Mouse (Mus musculus) intestine, postnatal 0 days (tissue): Measurements from ENCODE around the gene Sec14l3. TPM values are rescaled to one million over a fixed set of nuclear protein-coding genes. Genes with fewer than 3 reads are reported as not detected.

Experiments used
- ATAC-seq: fragments of 200-750 bp; cut with Nextera tagmentation; 2 replicates; pipeline ENCODE4 v1.8.0; 2017; ENCODE audit warnings: mild to moderate bottlenecking, moderate TSS enrichment, moderate library complexity
- H3K27ac ChIP-seq: fragments of 300-500 bp; sonication (generic); 2 replicates; pipeline ENCODE4 v1.5.1; 2014; ENCODE audit warnings: mild to moderate bottlenecking, low read depth, low read length, moderate library complexity
- H3K27me3 ChIP-seq: fragments of 300-500 bp; sonication (generic); replicated peaks from 2 replicates; pipeline ENCODE4 v1.6.1; 2014; ENCODE audit warnings: low read length, mixed read lengths; ENCODE audit not compliant: control insufficient read depth, insufficient read depth
- H3K36me3 ChIP-seq: fragments of 300-500 bp; sonication (generic); 2 replicates; pipeline ENCODE4 v1.6.1; 2014; ENCODE audit warnings: mild to moderate bottlenecking, moderate library complexity; ENCODE audit not compliant: control insufficient read depth, insufficient read depth
- H3K4me1 ChIP-seq: fragments of 300-500 bp; sonication (generic); replicated peaks from 2 replicates; pipeline ENCODE4 v1.6.1; 2014; ENCODE audit warnings: antibody characterized with exemption, low read length, mixed read lengths; ENCODE audit not compliant: control insufficient read depth, insufficient read depth
- H3K4me2 ChIP-seq: fragments of 300-500 bp; sonication (generic); replicated peaks from 2 replicates; pipeline ENCODE4 v1.6.1; 2014; ENCODE audit warnings: low read depth, mild to moderate bottlenecking, moderate library complexity
- H3K4me3 ChIP-seq: fragments of 300-500 bp; sonication (generic); 2 replicates; pipeline ENCODE4 v1.5.1; 2014; ENCODE audit warnings: low read depth, low read length
- H3K9ac ChIP-seq: fragments of 300-500 bp; sonication (generic); 2 replicates; pipeline ENCODE4 v1.6.1; 2014; ENCODE audit warnings: mild to moderate bottlenecking, low read depth, low read length
- H3K9me3 ChIP-seq: fragments of 300-500 bp; sonication (generic); 2 replicates; pipeline ENCODE4 v1.6.1; 2016; ENCODE audit warnings: mixed run types; ENCODE audit not compliant: control insufficient read depth
- CTCF ChIP-seq: sonication (generic); IDR thresholded peaks from 2 replicates; pipeline ENCODE4 v1.5.1; 2016; ENCODE audit warnings: low read depth, mild to moderate bottlenecking, control low read depth, antibody characterized with exemption, moderate library complexity
- WGBS: fragments of 180-500 bp; shearing (Covaris S2); extraction: QIAGEN DNeasy Blood & Tissue Kit; methylation state at CpG from one replicate; pipeline ENCODE4 v1.1.7; 2014; 5-methylcytosine and 5-hydroxymethylcytosine counted together
- polyA plus RNA-seq: library from polyadenylated mRNA; unstranded; fragments of >200 nt; fragmentation: Nextera tagmentation; extraction: Ambion mirVana; gene quantifications from 2 replicates; pipeline ENCODE4 v1.2.1, GENCODE M21; 2015

Sec14l3 gene
- polyA plus RNA-seq, 1 experiment from 2014 or later, result not detected

- no peaks in the 10 kb centered on the region for H3K9me3 ChIP-seq
- no peak overlapping the region for H3K9ac ChIP-seq
- no peaks in the 10 kb centered on the region for H3K36me3 ChIP-seq
- no peaks in the 10 kb centered on the region for H3K27me3 ChIP-seq
- H3K27ac ChIP-seq, result no peak overlapping the region
- no peak for ATAC-seq
- no peak overlapping the region for H3K4me2 ChIP-seq
- peaks cover 10% of the 10 kb centered on the region; the same call in 1 of the 2 replicates for H3K4me1 ChIP-seq
- no peak overlapping the region for H3K4me3 ChIP-seq
- TF ChIP-seq CTCF, result no peak
- WGBS, result 73% methylated on average over 5 of the region's 5 CpGs
Measured at GRCm38 (mm10) chr11:4119635-4120034, 55.0 kb downstream of the Sec14l3 start.

GRCm38 (mm10) chr11:4121691-4122090 lies 57.0 kb downstream of the Sec14l3 start:
- no peak for TF ChIP-seq CTCF
- ATAC-seq, result no peak
- Histone ChIP-seq H3K9me3 (0 out of 2 replicates have a peak, but pooled peaks cover 2% of the 10 kb centered on the region), H3K4me1 (peaks cover 10% of the 10 kb centered on the region; the same call in 1 of the 2 replicates), H3K36me3 (no peaks in the 10 kb centered on the region), H3K27ac (no peak overlapping the region), H3K4me3 (no peak overlapping the region), H3K27me3 (no peaks in the 10 kb centered on the region), H3K4me2 (no peak overlapping the region), H3K9ac (no peak overlapping the region)
- 76% methylated on average over 3 of the region's 3 CpGs for WGBS

DNA sequence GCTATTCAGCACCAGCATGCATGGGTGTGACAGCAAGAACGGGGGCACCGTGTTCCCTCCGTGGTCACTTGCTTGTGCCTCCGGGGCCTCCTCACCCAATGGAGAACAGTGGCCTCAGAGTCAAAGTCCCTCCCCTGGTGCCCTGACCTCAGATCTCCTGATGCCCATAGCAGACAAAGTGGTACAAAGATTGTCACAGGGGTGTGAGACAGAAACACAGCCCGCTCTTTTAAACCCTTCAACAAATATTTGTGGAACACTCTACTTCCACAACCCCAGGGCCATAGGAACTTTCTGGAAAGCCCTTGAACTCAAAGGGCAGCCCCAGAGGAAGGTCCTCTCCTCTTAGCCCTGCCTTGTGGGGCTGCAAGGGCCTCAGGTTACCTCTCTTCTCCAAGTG lies 57.6 kb downstream of the Sec14l3 start:
- Histone ChIP-seq H3K27me3 (no peaks in the 10 kb centered on the region), H3K36me3 (no peaks in the 10 kb centered on the region), H3K4me2 (no peak overlapping the region), H3K27ac (no peak overlapping the region), H3K4me1 (peaks cover 10% of the 10 kb centered on the region; the same call in 1 of the 2 replicates), H3K9me3 (0 out of 2 replicates have a peak, but pooled peaks cover 5% of the 10 kb centered on the region), H3K4me3 (no peak overlapping the region), H3K9ac (no peak overlapping the region)
- TF ChIP-seq CTCF, result no peak
- 62% methylated on average over 5 of the region's 5 CpGs for WGBS
- ATAC-seq, result no peak

DNA sequence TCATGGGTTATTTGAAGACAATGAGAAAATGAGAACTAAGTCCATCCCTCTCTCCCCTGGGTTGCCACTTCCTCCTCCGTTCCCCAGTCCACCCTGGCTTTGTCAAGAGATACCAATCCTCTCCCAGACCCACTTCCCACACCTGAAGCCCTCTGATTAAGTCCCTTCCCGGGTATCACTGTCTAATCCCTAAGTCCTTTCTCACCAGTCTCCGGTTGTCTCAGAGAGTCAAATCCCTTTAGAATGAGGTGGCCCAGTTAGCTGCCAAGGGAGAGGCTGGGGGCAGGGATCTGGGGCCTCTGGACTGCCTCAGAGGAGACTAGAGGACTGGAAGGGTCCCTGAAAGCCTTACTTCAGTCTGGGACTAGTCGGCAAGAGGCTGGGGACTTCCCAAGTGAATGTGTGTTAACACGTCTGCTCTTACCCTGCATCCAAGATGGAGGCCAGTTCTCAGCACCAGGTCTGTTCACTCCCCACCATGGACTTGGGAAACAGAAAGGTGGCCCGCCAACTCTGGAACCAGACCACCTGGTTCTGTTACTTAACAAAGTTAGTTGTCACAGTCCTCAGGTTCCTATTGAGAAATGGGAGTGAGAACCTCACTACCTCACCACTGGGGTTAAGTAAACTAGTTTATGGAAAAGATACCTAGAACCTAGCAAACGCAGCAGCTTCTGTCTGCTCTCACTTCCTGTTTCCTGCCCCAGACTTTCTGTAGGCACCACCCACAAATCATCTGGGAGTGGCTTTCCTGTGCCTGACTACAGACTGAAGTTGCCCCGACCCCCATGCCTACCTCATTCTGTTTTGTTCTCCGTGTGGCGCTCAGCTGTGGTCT lies 58.3 kb downstream of the Sec14l3 start, which contains the start of gene Sec14l2:
Sec14l2 (minus strand) TSS at position 674 of the 838 bp plus-strand sequence.
- ATAC-seq, result no peak
- Histone ChIP-seq H3K36me3 (no peaks in the 10 kb centered on the region), H3K4me3 (no peak within 1 kb of the TSS), H3K4me1 (peaks cover 4% of the 10 kb centered on the region; the same call in 1 of the 2 replicates), H3K9me3 (0 out of 2 replicates have a peak, but pooled peaks cover 5% of the 10 kb centered on the region), H3K27ac (no peak within 1 kb of the TSS), H3K9ac (no peak within 1 kb of the TSS), H3K4me2 (no peak within 1 kb of the TSS), H3K27me3 (no peaks in the 10 kb centered on the region)
- 81% methylated on average over 10 of the region's 10 CpGs for WGBS
- no peak for TF ChIP-seq CTCF

DNA sequence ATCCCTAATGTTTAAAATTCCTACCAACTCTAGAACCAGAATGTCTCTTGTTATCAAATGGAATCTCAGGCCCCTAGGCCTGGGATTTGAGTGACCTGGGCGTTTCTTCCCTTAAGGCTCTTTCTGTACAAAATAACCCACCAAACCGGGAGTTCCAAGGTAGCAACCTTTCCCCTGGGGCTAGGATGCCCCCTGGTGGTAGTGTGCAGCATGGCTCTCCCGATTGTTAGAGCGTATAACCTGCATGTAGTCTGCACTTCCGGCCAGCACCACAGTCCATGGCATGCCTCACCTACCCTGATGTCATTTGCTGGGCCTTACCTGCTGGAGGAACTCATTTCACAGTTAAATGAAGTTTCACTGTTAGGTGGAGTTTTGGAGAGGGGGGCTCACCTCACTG lies 59.3 kb downstream of the Sec14l3 start:
- TF ChIP-seq CTCF, result peak; percentile 83
- 0 out of 2 replicates have a peak, but pooled peaks have one; percentile 23 for ATAC-seq
- 65% methylated on average over 5 of the region's 5 CpGs for WGBS

GRCm38 (mm10) chr11:4127059-4127458 lies 62.4 kb downstream of the Sec14l3 start:
- Histone ChIP-seq H3K4me1 (no peaks in the 10 kb centered on the region), H3K4me3 (no peak overlapping the region), H3K36me3 (no peaks in the 10 kb centered on the region), H3K4me2 (no peak overlapping the region), H3K9me3 (0 out of 2 replicates have a peak, but pooled peaks cover 5% of the 10 kb centered on the region), H3K27me3 (no peaks in the 10 kb centered on the region), H3K27ac (no peak overlapping the region), H3K9ac (no peak overlapping the region)
- ATAC-seq, result no peak
- TF ChIP-seq CTCF, result peak; percentile 35; the same call in 1 of the 2 replicates
- 90% methylated on average over 1 of the region's 1 CpGs for WGBS

More for the DNA sequence above, 59.3 kb downstream of the Sec14l3 start:
- no peak overlapping the region for H3K27ac ChIP-seq
- H3K4me1 ChIP-seq, result 0 out of 2 replicates have a peak, but pooled peaks cover under 1% of the 10 kb centered on the region
- H3K4me2 ChIP-seq, result no peak overlapping the region
- H3K27me3 ChIP-seq, result no peaks in the 10 kb centered on the region
- 0 out of 2 replicates have a peak, but pooled peaks cover 5% of the 10 kb centered on the region for H3K9me3 ChIP-seq
- no peaks in the 10 kb centered on the region for H3K36me3 ChIP-seq
- H3K9ac ChIP-seq, result no peak overlapping the region
- no peak overlapping the region for H3K4me3 ChIP-seq

Other genes with a start within 250 kb of the Sec14l3 start
- 1.9 TPM in 2 replicates for gene Osbp2, start 200.9 kb upstream of the Sec14l3 start, polyA plus RNA-seq
- 0.09 and 0.20 TPM in 2 replicates for gene 4921536K21Rik, start 169.7 kb upstream of the Sec14l3 start, polyA plus RNA-seq
- gene Dusp18, start 169.6 kb upstream of the Sec14l3 start, polyA plus RNA-seq, result 2.4 and 2.5 TPM in 2 replicates
- gene Slc35e4, start 150.2 kb upstream of the Sec14l3 start, polyA plus RNA-seq, result 2.1 and 2.2 TPM in 2 replicates
- 283 and 305 TPM in 2 replicates for gene Tcn2, start 132.7 kb upstream of the Sec14l3 start, polyA plus RNA-seq
- 27.6 and 31.8 TPM in 2 replicates for gene Pes1, start 100.9 kb upstream of the Sec14l3 start, polyA plus RNA-seq
- gene 4930556J24Rik, start 88.1 kb upstream of the Sec14l3 start, polyA plus RNA-seq, result 0.13 and 0.16 TPM in 2 replicates
- 30.4 and 30.6 TPM in 2 replicates for gene Gal3st1, start 81.2 kb upstream of the Sec14l3 start, polyA plus RNA-seq
- gene Sec14l4, start 33.4 kb upstream of the Sec14l3 start, polyA plus RNA-seq, result 0.05 and 0.13 TPM in 2 replicates
- gene Mtfp1, start 30.6 kb downstream of the Sec14l3 start, polyA plus RNA-seq, result 20.0 and 21.1 TPM in 2 replicates
- gene Sec14l2, start 58.6 kb downstream of the Sec14l3 start, polyA plus RNA-seq, result 7.6 and 8.4 TPM in 2 replicates
- 15.5 and 15.6 TPM in 2 replicates for gene Rnf215, start 70.4 kb downstream of the Sec14l3 start, polyA plus RNA-seq
- gene Ccdc157, start 95.5 kb downstream of the Sec14l3 start, polyA plus RNA-seq, result 1.1 and 1.7 TPM in 2 replicates
- gene Sf3a1, start 95.5 kb downstream of the Sec14l3 start, polyA plus RNA-seq, result 15.7 and 16.5 TPM in 2 replicates
- gene Tbc1d10a, start 121.9 kb downstream of the Sec14l3 start, polyA plus RNA-seq, result 37.2 and 40.8 TPM in 2 replicates
- gene Castor1, start 153.4 kb downstream of the Sec14l3 start, polyA plus RNA-seq, result 10.3 and 14.7 TPM in 2 replicates
- 0.08 and 0.20 TPM in 2 replicates for gene Osm, start 171.6 kb downstream of the Sec14l3 start, polyA plus RNA-seq
- 0.92 and 1.2 TPM in 2 replicates for gene Lif, start 192.7 kb downstream of the Sec14l3 start, polyA plus RNA-seq